ENCODE assay signal across 7 mouse cellular contexts in genomic region chr17:24454756-24455522, GRCm38 (mm10). TPM values are rescaled to one million over a fixed set of nuclear protein-coding genes. Genes with fewer than 3 reads are reported as not detected.
DNase-seq lines count a peak whose midpoint lies in the region; ATAC-seq and TF ChIP-seq lines count a peak whose summit lies in the region.

No protein-coding gene starts in this region.

- H3K27me3 ChIP-seq in intestine, postnatal 0 days (replicated peaks; ENCODE audit: control insufficient read depth, insufficient read depth, low read length) = no peaks in the 10 kb centered on the region
- H3K27me3 ChIP-seq in midbrain, embryonic 12.5 days = no peaks in the 10 kb centered on the region
- no peaks in the 10 kb centered on the region for H3K27me3 ChIP-seq in small intestine, adult 2 months (ENCODE audit: control insufficient read depth, insufficient read depth, low read length)

- WGBS in intestine, postnatal 0 days = under 1% methylated on average over 65 of the region's 67 CpGs
- under 1% methylated on average over 67 of the region's 67 CpGs for WGBS in midbrain, embryonic 12.5 days
- WGBS in small intestine, adult 2 months = under 1% methylated on average over 66 of the region's 67 CpGs

- H3K4me3 ChIP-seq in intestine, postnatal 0 days (ENCODE audit: low read depth, low read length) = peak overlapping the region; percentile 77
- peak overlapping the region; percentile 83 for H3K4me3 ChIP-seq in midbrain, embryonic 12.5 days
- H3K4me3 ChIP-seq in small intestine, adult 2 months (ENCODE audit: low read depth, low read length) = peak overlapping the region; percentile 89

- H3K9me3 ChIP-seq in intestine, postnatal 0 days (ENCODE audit: control insufficient read depth) = no peaks in the 10 kb centered on the region
- H3K9me3 ChIP-seq in midbrain, embryonic 12.5 days = no peaks in the 10 kb centered on the region

- peak; percentile 45 for TF ChIP-seq CTCF in intestine, postnatal 0 days (IDR thresholded peaks at IDR 0.05; ENCODE audit: low read depth)
- TF ChIP-seq CTCF in small intestine, adult 2 months (IDR thresholded peaks at IDR 0.05; ENCODE audit: extremely low read depth, insufficient read length, insufficient replicate concordance, low read depth, low read length) = no peak

- H3K9ac ChIP-seq in intestine, postnatal 0 days (ENCODE audit: low read depth, low read length) = peak overlapping the region; percentile 90
- peak overlapping the region; percentile 89 for H3K9ac ChIP-seq in midbrain, embryonic 12.5 days (replicated peaks)

- peak overlapping the region; percentile 96 for H3K27ac ChIP-seq in intestine, postnatal 0 days (ENCODE audit: low read depth, low read length)
- peak overlapping the region; percentile 90 for H3K27ac ChIP-seq in midbrain, embryonic 12.5 days (replicated peaks)
- peak overlapping the region; percentile 95 for H3K27ac ChIP-seq in small intestine, adult 2 months (ENCODE audit: insufficient read depth, low read depth, low read length)

- H3K4me1 ChIP-seq in intestine, postnatal 0 days (replicated peaks; ENCODE audit: control insufficient read depth, insufficient read depth, low read length) = 0 out of 2 replicates have a peak, but pooled peaks cover 3% of the 10 kb centered on the region
- peaks cover 12% of the 10 kb centered on the region for H3K4me1 ChIP-seq in midbrain, embryonic 12.5 days
- H3K4me1 ChIP-seq in small intestine, adult 2 months (ENCODE audit: control insufficient read depth, insufficient read depth, insufficient read length, low read length) = 0 out of 2 replicates have a peak, but pooled peaks cover 2% of the 10 kb centered on the region

- peak overlapping the region; percentile 74 for H3K4me2 ChIP-seq in intestine, postnatal 0 days (replicated peaks; ENCODE audit: low read depth)
- peak overlapping the region; percentile 67 for H3K4me2 ChIP-seq in midbrain, embryonic 12.5 days (replicated peaks)

- TF ChIP-seq POLR2A in small intestine, adult 2 months (IDR thresholded peaks at IDR 0.05; ENCODE audit: low read depth, low read length) = peak; percentile 77

- H3K36me3 ChIP-seq in intestine, postnatal 0 days (ENCODE audit: control insufficient read depth, insufficient read depth) = peaks cover 13% of the 10 kb centered on the region
- H3K36me3 ChIP-seq in midbrain, embryonic 12.5 days = peaks cover 16% of the 10 kb centered on the region
- peaks cover 10% of the 10 kb centered on the region for H3K36me3 ChIP-seq in small intestine, adult 2 months (ENCODE audit: control insufficient read depth, insufficient read depth, low read length)

- peak; percentile 99 for DNase-seq in adrenal gland, adult 8-10 months
- DNase-seq in embryo, embryonic 9.5 days (ENCODE audit: extremely low spot score) = peak; percentile 100
- DNase-seq in gastrocnemius, postnatal 4 days (ENCODE audit: low spot score in 2 of 2) = peak; percentile 95 to 99
- DNase-seq in left cerebral cortex, postnatal 4 days = peak; percentile 99

- intact Hi-C loops in left cerebral cortex, postnatal 4 days (cut with DNase I) = no loop called here

- peak; percentile 95 for ATAC-seq in intestine, postnatal 0 days
- ATAC-seq in midbrain, embryonic 12.5 days (ENCODE audit: low FRiP score, low read depth) = peak; percentile 95

RNA-seq across cellular contexts. Expression of gene Dnase1l2, which starts 12.0 kb away (rescaled TPM):
- total RNA-seq in adrenal gland, adult 8-10 months (2022) = 1 to 10 TPM; 2.3 to 7.2 (median 3.5) TPM
- 1 to 10 TPM; 1.9 TPM for total RNA-seq in gastrocnemius, postnatal 4 days (2021)
- 0.73 and 0.80 TPM in 2 replicates for polyA plus RNA-seq in intestine, postnatal 0 days (2015; fragmentation: Nextera tagmentation; extraction: Ambion mirVana)
- 1 to 10 TPM; 7.1 to 8.5 TPM for total RNA-seq in left cerebral cortex, postnatal 4 days (2021)
- polyA plus RNA-seq in midbrain, embryonic 12.5 days (2016; fragmentation: Nextera tagmentation; extraction: Ambion mirVana) = 5.3 and 5.5 TPM in 2 replicates
- polyA plus RNA-seq in small intestine, adult 2 months (2012; rRNA removed) = 2.9 and 4.8 TPM in 2 replicates

RNA-seq across cellular contexts. Expression of gene E4f1, which starts 15.2 kb away (rescaled TPM):
- total RNA-seq in adrenal gland, adult 8-10 months (2022) = 10 to 100 TPM; 20.9 to 37.4 (median 26.4) TPM
- total RNA-seq in gastrocnemius, postnatal 4 days (2021) = 10 to 100 TPM; 18.0 to 20.7 TPM
- 5.0 and 5.2 TPM in 2 replicates for polyA plus RNA-seq in intestine, postnatal 0 days (2015; fragmentation: Nextera tagmentation; extraction: Ambion mirVana)
- 10 to 100 TPM; 39.0 to 41.7 TPM for total RNA-seq in left cerebral cortex, postnatal 4 days (2021)
- polyA plus RNA-seq in midbrain, embryonic 12.5 days (2016; fragmentation: Nextera tagmentation; extraction: Ambion mirVana) = 36.5 and 41.9 TPM in 2 replicates
- 52.9 and 74.5 TPM in 2 replicates for polyA plus RNA-seq in small intestine, adult 2 months (2012; rRNA removed)

RNA-seq across cellular contexts. Expression of gene Pgp, which starts 15.3 kb away (rescaled TPM):
- total RNA-seq in adrenal gland, adult 8-10 months (2022) = 100 to 1,000 TPM; 105 to 116 (median 107) TPM
- 10 to 100 TPM; 34.6 to 37.4 TPM for total RNA-seq in gastrocnemius, postnatal 4 days (2021)
- 64.5 and 69.4 TPM in 2 replicates for polyA plus RNA-seq in intestine, postnatal 0 days (2015; fragmentation: Nextera tagmentation; extraction: Ambion mirVana)
- total RNA-seq in left cerebral cortex, postnatal 4 days (2021) = 10 to 100 TPM; 45.3 to 45.9 TPM
- polyA plus RNA-seq in midbrain, embryonic 12.5 days (2016; fragmentation: Nextera tagmentation; extraction: Ambion mirVana) = 60.0 TPM in 2 replicates
- polyA plus RNA-seq in small intestine, adult 2 months (2012; rRNA removed) = 130 and 178 TPM in 2 replicates

RNA-seq across cellular contexts. Expression of gene Bricd5, which starts 18.7 kb away (rescaled TPM):
- under 1 TPM in 2 of 4 experiments, not detected in 2; 0.30 to 0.38 TPM for total RNA-seq in adrenal gland, adult 8-10 months (2022)
- 1 to 10 TPM in 1 of 2 experiments, under 1 TPM in 1; 0.91 to 1.5 TPM for total RNA-seq in gastrocnemius, postnatal 4 days (2021)
- polyA plus RNA-seq in intestine, postnatal 0 days (2015; fragmentation: Nextera tagmentation; extraction: Ambion mirVana) = not detected in 2 replicates
- under 1 TPM; 0.54 to 0.92 TPM for total RNA-seq in left cerebral cortex, postnatal 4 days (2021)
- 0.34 TPM in 1 of 2 replicates, not detected in the other for polyA plus RNA-seq in midbrain, embryonic 12.5 days (2016; fragmentation: Nextera tagmentation; extraction: Ambion mirVana)
- polyA plus RNA-seq in small intestine, adult 2 months (2012; rRNA removed) = 0.77 and 2.3 TPM in 2 replicates

RNA-seq across cellular contexts. Expression of gene Mlst8, which starts 23.9 kb away (rescaled TPM):
- 10 to 100 TPM; 24.3 to 37.6 (median 32.2) TPM for total RNA-seq in adrenal gland, adult 8-10 months (2022)
- total RNA-seq in gastrocnemius, postnatal 4 days (2021) = 10 to 100 TPM; 12.4 to 16.8 TPM
- polyA plus RNA-seq in intestine, postnatal 0 days (2015; fragmentation: Nextera tagmentation; extraction: Ambion mirVana) = 11.9 and 12.9 TPM in 2 replicates
- 10 to 100 TPM; 33.4 to 39.1 TPM for total RNA-seq in left cerebral cortex, postnatal 4 days (2021)
- polyA plus RNA-seq in midbrain, embryonic 12.5 days (2016; fragmentation: Nextera tagmentation; extraction: Ambion mirVana) = 37.0 TPM in 2 replicates
- polyA plus RNA-seq in small intestine, adult 2 months (2012; rRNA removed) = 16.9 and 33.7 TPM in 2 replicates

Comparison
In these comparisons a context has a peak if more than half of its experiments do, and no peak if none do; other contexts are left out.
1. Peak in every context shown above with its lines: DNase-seq, ATAC-seq, H3K4me3 ChIP-seq and H3K27ac ChIP-seq.